Mouse (Mus musculus) heart, postnatal 36 days (tissue): Measurements from ENCODE around the gene Ppp1r13b. TPM values are rescaled to one million over a fixed set of nuclear protein-coding genes. Genes with fewer than 3 reads are reported as not detected.

Experiments
- DNase-seq, 2 experiments: peaks; one replicate each; pipeline ENCODE4 v3.0.0; 2021 to 2022
- intact Hi-C: fragments of 180-260 bp; cut with DNase I; formaldehyde crosslinking; loops from one replicate; pipeline ENCODE4 v1.15.1; 2025
- total RNA-seq, 2 experiments: library from RNA; stranded (reverse); gene quantifications; 2 replicates each; pipeline ENCODE4 v1.2.3; 2021

Gene Ppp1r13b
- 10 to 100 TPM; 19.7 to 20.3 TPM for total RNA-seq

DNA sequence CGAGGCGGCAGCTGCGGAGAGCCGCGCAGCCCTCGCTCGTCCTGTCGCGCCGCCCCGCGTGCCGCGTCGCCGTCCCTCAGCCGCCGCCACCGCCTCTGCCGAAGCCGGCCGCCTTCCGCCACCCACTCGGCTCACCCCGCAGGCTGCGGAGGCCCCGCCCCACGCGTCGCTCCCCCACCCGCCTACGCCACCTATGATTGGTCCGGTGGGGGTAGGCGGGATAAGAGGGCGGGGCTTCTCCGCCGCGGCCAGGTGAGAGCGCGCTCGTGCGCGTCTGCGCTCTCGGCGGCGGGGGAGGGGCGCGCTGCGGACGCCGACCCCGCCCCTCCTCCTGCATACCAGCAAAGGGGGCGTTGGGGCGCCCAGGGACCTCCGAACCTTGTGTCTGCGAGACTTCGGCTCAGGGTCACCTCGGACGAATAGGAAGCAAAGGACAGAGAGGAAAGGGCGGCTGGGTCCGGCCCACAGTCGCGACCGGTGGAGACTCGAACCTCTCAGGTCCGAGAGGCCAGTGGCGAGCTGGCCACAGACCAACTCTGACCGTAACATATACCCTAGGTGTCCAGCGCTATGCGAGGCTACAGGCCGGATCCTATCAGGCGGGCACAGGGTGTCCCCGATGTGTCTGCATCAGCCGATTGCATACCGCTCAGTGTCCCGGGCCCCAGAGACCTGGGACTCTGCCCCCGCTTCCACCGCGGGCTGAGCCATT lies at the start of gene Ppp1r13b:
Gene Ppp1r13b, minus strand, starts transcription at position 141 of the 712 bp plus-strand sequence.
- intact Hi-C loops: loop anchor here (5.0 kb wide), 1 partner anchor 34 kb away; no protein-coding TSS in a partner anchor
- peak; percentile 89 to 90 for DNase-seq

GRCm38 (mm10) chr12:111956173-111956572 lies 48.3 kb upstream of the Ppp1r13b start:
- no peak for DNase-seq
- intact Hi-C loops: loop anchor here (5.0 kb wide), 1 partner anchor 194 kb away; no protein-coding TSS in a partner anchor

- intact Hi-C loops: no loop called here
- no peak for DNase-seq
Observed at GRCm38 (mm10) chr12:111951701-111952100, 43.8 kb upstream of the Ppp1r13b start.

DNA sequence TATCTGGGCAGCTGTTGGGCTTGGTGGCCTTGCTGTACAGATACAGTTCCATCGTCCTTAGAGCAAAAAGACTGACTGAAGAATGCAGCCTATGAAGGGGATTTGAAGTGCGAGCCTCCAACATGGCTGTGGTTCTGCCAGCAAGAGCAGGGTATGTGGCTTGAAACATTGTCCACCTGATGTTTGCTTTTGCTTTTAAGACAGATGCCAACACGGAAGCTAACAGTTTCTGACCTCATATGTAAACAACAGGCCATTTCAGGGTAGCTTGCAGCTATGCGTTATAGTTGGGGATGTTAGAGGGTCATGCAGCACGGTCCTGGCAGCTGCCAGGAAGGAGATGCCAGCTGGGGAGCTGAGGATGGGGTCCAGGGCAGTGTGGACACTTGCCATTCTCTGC lies 42.6 kb upstream of the Ppp1r13b start:
- intact Hi-C loops: no loop called here
- DNase-seq: no peak

DNA sequence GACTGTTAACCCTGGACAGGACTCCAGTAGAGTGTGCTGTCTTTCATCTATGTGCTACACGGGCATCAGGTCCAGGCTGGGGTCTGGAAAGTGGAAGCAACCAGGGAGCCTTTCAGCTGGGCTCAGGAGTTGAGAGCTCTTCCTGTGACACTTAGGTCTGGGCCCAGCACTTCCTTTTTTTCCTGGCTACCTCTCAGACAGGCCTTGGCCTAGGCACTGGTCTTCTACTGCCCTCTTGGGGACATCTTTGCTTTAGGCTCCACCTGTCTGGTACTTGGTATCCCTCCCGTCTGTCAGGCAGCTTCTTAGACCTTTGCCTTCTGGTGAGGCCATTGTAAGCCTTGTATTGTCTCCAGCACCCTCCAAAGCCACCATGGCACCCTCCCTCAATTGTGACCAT lies 38.8 kb upstream of the Ppp1r13b start:
- intact Hi-C loops: loop anchor here (1.0 to 5.0 kb wide), 3 partner anchors 68 to 294 kb away; no protein-coding TSS in a partner anchor
- DNase-seq: peak; percentile 62

DNA sequence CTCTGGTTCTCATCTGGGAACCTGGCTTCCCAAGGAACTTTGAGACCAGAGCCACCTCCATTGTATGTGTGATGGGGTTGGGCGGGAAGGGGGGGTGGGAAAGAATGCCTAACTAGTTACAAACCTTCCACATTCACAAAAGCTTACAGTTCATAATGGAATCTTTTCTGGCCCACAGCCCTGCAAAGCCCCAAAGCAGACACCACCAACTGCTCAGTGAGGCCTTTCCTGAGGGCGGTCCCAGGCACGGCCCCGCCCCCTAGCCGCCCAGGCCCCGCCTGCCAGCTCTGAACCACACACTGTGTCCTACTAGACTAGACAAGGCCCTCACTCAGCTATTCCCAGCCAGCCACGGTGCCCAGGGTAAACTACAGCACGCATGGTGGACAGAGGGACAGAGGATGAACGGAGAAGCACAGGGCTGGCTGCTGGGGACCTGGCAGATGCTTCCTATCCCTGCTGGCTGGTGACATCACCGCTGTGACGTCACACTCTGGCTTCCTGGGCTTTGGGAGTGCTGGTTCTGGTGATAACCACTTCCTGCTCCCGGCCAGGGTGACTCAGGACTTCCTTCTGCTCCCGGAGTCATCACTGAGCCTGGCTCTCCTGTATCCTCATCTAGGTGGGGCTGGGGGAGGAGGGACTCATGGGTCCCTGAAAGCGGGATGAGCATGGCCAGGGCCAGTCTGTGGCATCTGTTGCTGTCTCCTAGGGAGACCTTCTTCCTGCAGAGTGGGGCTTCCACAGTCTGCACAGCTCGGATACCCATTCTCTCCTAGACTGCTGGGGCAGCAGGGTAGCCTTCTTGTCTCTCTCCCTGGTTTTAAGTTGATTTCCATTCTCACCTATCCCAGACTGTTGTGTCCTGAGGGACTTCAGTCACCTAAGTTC lies 38.1 kb upstream of the Ppp1r13b start:
- intact Hi-C loops: loop anchor here (1.0 to 5.0 kb wide), 3 partner anchors 68 to 294 kb away; no protein-coding TSS in a partner anchor
- peak; percentile 15 to 18 for DNase-seq

DNA sequence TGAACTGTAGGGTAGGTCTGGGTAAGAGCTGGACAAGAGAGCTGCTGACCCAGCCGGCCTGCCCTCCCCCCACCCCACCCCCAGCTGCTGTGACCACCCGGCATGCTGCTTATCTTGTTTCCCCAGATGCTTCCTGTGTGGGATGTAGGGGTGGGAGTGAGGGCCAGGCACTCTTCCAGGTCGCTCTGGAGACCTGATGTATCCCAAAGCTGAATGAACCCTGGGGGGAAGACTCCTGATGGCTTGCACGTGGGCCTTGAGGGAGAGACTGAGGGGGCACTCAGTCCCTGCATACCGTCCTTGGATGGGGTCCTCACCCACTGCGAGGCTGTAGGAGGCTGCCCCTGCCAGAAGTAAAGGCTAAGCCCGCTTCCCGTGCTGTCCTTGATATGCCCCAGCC lies 37.2 kb upstream of the Ppp1r13b start:
- DNase-seq: peak; percentile 60 to 62
- intact Hi-C loops: loop anchor here (5.0 kb wide), 2 partner anchors 278 to 293 kb away; no protein-coding TSS in a partner anchor

- peak; percentile 18 to 30 for DNase-seq
- intact Hi-C loops: loop anchor here (5.0 kb wide), 1 partner anchor 37 kb away; the partner anchor contains the start of gene Ppp1r13b
Observed at GRCm38 (mm10) chr12:111944065-111944987, 36.4 kb upstream of the Ppp1r13b start.

- intact Hi-C loops: loop anchor here (2.0 to 5.0 kb wide), 2 partner anchors 27 to 36 kb away; partner anchors contain the start of gene Ppp1r13b
- DNase-seq: peak; percentile 31 to 37
Observed at GRCm38 (mm10) chr12:111943421-111944064, 35.6 kb upstream of the Ppp1r13b start.

- DNase-seq: no peak
- intact Hi-C loops: no loop called here
Observed at GRCm38 (mm10) chr12:111938623-111939177, 30.8 kb upstream of the Ppp1r13b start.

- intact Hi-C loops: no loop called here
- DNase-seq: peak in 1 of 2 experiments; percentile 62
Observed at GRCm38 (mm10) chr12:111936706-111937550, 29.0 kb upstream of the Ppp1r13b start.

DNA sequence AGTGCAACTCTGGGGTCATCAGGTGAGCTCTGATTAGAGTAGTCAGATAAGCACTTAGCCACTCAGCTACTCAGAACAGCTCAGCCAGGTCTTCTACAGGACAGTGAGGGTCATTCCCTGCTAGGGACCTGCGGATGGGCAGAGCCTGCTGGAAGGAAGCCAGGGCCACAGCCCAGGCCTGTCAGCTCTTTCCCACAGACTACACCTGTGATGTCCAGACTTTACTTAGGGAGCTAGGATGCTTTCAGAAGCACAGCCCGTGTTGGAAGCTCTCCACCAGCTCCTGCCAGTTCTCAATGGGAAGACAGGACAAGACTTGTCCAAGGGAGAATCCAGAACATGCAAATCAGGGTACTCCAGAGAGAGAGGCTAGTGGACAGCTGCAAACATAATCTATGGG lies 26.1 kb upstream of the Ppp1r13b start:
- DNase-seq: no peak
- intact Hi-C loops: no loop called here

DNA sequence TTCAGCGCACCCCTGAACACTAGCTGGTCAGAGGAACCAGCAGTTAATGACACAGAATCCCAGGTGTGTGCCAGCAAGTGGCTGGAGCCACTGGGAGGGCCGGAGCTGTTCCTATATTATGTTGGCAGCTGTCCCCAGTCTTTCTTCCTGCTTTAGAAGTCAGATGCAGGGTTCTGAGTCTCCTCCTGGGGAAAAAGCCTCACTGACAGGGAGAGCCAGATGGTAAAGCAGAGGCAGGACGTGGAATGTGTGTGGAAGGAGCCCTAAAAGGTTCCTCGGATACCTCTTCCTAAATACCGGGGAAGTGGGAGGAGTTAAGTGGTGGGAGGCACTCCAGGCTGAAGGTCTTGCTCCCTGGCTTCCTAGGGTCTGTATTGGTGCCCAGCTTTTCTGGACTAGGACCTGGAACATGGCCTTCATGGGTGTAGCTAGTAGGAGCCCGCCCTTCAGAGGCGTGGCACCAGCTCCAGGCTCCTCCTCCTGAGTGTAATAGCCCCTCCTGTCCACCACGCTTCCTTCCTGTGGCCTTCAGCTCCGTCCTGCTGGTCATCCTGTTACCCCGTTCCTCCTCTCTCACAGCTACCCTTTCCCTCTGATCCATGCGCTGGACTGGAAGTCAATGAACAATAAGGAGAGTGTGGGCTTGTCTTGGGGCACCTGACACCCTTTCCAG lies 25.3 kb upstream of the Ppp1r13b start:
- peak in 1 of 2 experiments; percentile 51 for DNase-seq
- intact Hi-C loops: no loop called here

DNA sequence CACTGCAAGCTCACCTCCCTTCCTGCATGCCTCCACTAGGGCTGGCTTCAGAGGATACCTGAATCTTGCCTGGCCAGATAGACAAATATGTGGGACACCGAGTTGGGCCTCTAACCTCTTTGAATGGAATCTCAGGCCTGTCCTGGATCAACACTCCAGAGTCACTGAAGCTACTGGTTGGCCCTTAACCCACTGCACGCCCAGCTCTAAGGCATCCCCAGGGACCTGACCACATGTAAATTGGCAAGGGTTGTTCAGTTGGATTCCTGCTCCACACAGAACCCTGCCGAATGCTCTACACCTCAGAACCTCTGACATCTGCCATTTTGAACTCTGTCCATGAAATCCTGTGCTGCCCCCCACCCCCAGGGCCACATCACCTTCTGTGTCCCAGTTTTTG lies 24.6 kb upstream of the Ppp1r13b start:
- intact Hi-C loops: no loop called here
- DNase-seq: no peak

DNA sequence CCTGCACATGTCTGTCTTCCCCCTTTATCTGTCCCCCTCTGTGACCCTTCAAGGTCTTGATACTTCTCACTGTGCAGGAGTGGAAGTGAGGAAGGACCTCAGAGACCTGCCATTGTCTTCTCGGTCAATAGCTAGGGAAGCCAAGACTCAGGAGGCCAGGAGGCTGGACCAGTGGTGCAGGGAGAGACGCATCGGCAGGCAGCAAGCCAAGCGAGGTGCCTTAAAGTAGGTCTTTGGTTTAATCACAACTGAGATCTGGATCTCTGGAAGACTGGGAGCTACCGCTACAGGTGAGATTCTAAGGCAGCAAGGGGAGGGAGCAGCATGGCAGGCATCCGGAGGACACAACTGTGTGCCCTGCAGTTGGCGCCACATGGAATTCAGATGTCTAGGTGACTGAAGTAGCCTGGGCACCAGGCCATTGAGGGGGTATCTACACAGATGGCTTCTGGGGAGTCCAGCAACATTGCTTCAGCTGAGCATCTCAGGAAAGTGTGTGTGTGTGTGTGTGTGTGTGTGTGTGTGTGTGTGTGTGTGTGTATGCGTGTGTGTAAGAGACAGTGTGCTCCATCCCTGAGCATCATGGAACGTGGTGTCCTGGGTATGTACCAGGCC lies 23.6 kb upstream of the Ppp1r13b start:
- intact Hi-C loops: no loop called here
- no peak for DNase-seq

GRCm38 (mm10) chr12:111928411-111928966 lies 20.6 kb upstream of the Ppp1r13b start:
- no peak for DNase-seq
- intact Hi-C loops: no loop called here

GRCm38 (mm10) chr12:111927338-111927737 lies 19.4 kb upstream of the Ppp1r13b start:
- DNase-seq: no peak
- intact Hi-C loops: no loop called here
